Mouse (Mus musculus) mammary gland, adult 2 months (tissue): ENCODE results near the gene Rbm34. TPM values are rescaled to one million over a fixed set of nuclear protein-coding genes. Genes with fewer than 3 reads are reported as not detected.

Experiments
- polyA plus RNA-seq: library from polyadenylated mRNA; depleted of rRNA; stranded (reverse); fragments of >200 nt; gene quantifications from 2 replicates; pipeline ENCODE4 v1.2.3, GENCODE M21; 2012; ENCODE audit warnings: low replicate concordance; rRNA removed

Rbm34 gene
- 2.2 and 2.9 TPM in 2 replicates for polyA plus RNA-seq

GRCm38 (mm10) chr8:126970579-126971313 is at the start of gene Rbm34:
Rbm34 (minus strand) TSS chr8:126971071.

GRCm38 (mm10) chr8:126945730-126946163 is 25.1 kb downstream of the Rbm34 start, which contains the start of gene Tomm20:
Tomm20 (minus strand) TSS chr8:126945844.

Other genes with a start within 250 kb of the Rbm34 start
- gene Tomm20, start 25.2 kb downstream of the Rbm34 start, polyA plus RNA-seq = 113 and 473 TPM in 2 replicates
- 26.9 and 31.7 TPM in 2 replicates for gene Pard3, start 92.8 kb upstream of the Rbm34 start, polyA plus RNA-seq